Mouse (Mus musculus) small intestine, adult 2 months (tissue): ENCODE measurements at regions not wholly inside any gene's neighbourhood (a gene's known extent, or its start where the extent isn't known, plus 50 kb on each side); places are given as distances from the start of the nearest gene placed in this dataset.

Experiments used
- CTCF ChIP-seq: fragments of 200-500 bp; IDR thresholded peaks from 2 replicates; pipeline ENCODE4 v1.5.1; 2012; ENCODE audit warnings: low read depth, mild to moderate bottlenecking, control low read depth, inconsistent platforms, low read length, moderate library complexity, mixed read lengths; ENCODE audit not compliant: insufficient replicate concordance, insufficient read length; ENCODE audit errors: extremely low read depth
- POLR2A ChIP-seq: fragments of 200-500 bp; IDR thresholded peaks from 2 replicates; pipeline ENCODE4 v1.6.1; 2012; ENCODE audit warnings: low read depth, mild to moderate bottlenecking, control low read depth, inconsistent platforms, low read length, moderate library complexity

GRCm38 (mm10) chr6:143329096-143329495 lies 162.1 kb downstream of the Etnk1 start:
- TF ChIP-seq CTCF (no peak), POLR2A (no peak)
